Mouse (Mus musculus) heart, postnatal 0 days (tissue): ENCODE data around the gene Mkrn2.

Experiments
- CTCF ChIP-seq: IDR thresholded peaks from 2 replicates; pipeline ENCODE4 v1.5.1; 2016; ENCODE audit warnings: antibody characterized with exemption, control low read depth, low read depth
- EP300 ChIP-seq: IDR thresholded peaks from 2 replicates; pipeline ENCODE4 v1.6.1; 2016; ENCODE audit warnings: antibody characterized with exemption, low read depth

DNA sequence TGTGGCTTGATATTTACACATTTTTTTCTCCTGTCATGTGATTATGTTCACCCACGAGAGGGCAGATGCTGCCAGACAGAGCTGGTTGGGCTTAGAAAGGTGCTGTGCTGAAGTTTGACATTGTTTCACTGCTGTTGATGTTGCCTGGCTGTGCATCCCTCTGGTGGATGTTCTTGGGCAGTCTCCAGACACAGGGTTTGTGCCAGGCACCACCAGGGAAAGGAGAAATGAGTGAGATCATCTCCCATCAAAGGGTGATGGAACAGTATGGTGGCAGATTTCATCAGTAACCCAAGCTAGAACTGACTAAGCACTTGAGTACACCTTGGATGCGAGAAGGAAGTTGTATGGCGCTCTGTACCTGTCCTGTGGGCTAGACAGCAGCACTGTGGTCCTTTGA, 14.3 kb downstream of the Mkrn2 start:
- no peak for TF ChIP-seq CTCF
- no peak for TF ChIP-seq EP300
